22 mouse cellular contexts compared by ENCODE assay signal in genomic region chr13:28596367-28596766, GRCm38 (mm10).
DNase-seq lines count a peak whose midpoint lies in the region; ATAC-seq and TF ChIP-seq lines count a peak whose summit lies in the region.
"Had no signal": no experiment of that assay in that cellular context is flagged by ENCODE, and none has a peak within 500 bp of the region (broad histone marks: within the 10 kb centered on the region; RNA-seq: fewer than 3 reads in every experiment).

No protein-coding gene starts in this region.

- H3K27me3 ChIP-seq in forebrain, embryonic 12.5 days, result no peaks in the 10 kb centered on the region
- no peaks in the 10 kb centered on the region for H3K27me3 ChIP-seq in forebrain, embryonic 11.5 days (ENCODE audit: control insufficient read depth, insufficient read depth, low read length)
- no peaks in the 10 kb centered on the region for H3K27me3 ChIP-seq in hindbrain, embryonic 16.5 days (replicated peaks; ENCODE audit: control insufficient read depth, insufficient read depth, low read length)
- no peaks in the 10 kb centered on the region for H3K27me3 ChIP-seq in hindbrain, embryonic 11.5 days (ENCODE audit: control insufficient read depth, insufficient read depth, low read length)
- no peaks in the 10 kb centered on the region for H3K27me3 ChIP-seq in forebrain, postnatal 0 days (ENCODE audit: insufficient read depth, low read length)
- H3K27me3 ChIP-seq: heart, embryonic 13.5 days; hindbrain, embryonic 15.5 days had no signal

- no peak for DNase-seq in forebrain, embryonic 11.5 days (ENCODE audit: low spot score)
- no peak for DNase-seq in hindbrain, embryonic 11.5 days (ENCODE audit: low spot score)
- DNase-seq in brain, embryonic 14.5 days (ENCODE audit: low read depth), result peak; percentile 69
- peak; percentile 17 for DNase-seq in forebrain, postnatal 0 days
- DNase-seq: adrenal gland, postnatal 14 days; B cell, adult 2 months; cerebellum, adult 2 months; cerebellum, postnatal 10 days; gastrocnemius, postnatal 36 days; heart, adult 11 months; heart, postnatal 36 days; kidney, adult 11 months had no signal

- no peak for ATAC-seq in forebrain, embryonic 12.5 days (ENCODE audit: low FRiP score)
- no peak for ATAC-seq in forebrain, embryonic 11.5 days (replicated peaks; ENCODE audit: low FRiP score)
- ATAC-seq in hindbrain, embryonic 16.5 days, result 0 out of 2 replicates have a peak, but pooled peaks have one; percentile 27
- no peak for ATAC-seq in hindbrain, embryonic 11.5 days (ENCODE audit: low FRiP score)
- peak; percentile 90 for ATAC-seq in forebrain, postnatal 0 days
- no peak for ATAC-seq in erythroid progenitor cell, adult 5-6 weeks (replicated peaks; ENCODE audit: low FRiP score, poor library complexity, severe bottlenecking)
- ATAC-seq in erythroblast, adult 5-6 weeks (replicated peaks; ENCODE audit: low FRiP score, poor library complexity, severe bottlenecking), result no peak
- ATAC-seq: CD4-positive, CD25-positive, alpha-beta regulatory T cell, adult 4 months had no signal

- 81% methylated on average over 2 of the region's 2 CpGs for WGBS in forebrain, embryonic 12.5 days
- 90% methylated on average over 2 of the region's 2 CpGs for WGBS in forebrain, embryonic 11.5 days
- 71% methylated on average over 2 of the region's 2 CpGs for WGBS in hindbrain, embryonic 16.5 days
- WGBS in hindbrain, embryonic 11.5 days, result 93% methylated on average over 2 of the region's 2 CpGs
- WGBS in forebrain, postnatal 0 days, result 60% methylated on average over 2 of the region's 2 CpGs

- no peaks in the 10 kb centered on the region for H3K4me1 ChIP-seq in forebrain, embryonic 12.5 days
- H3K4me1 ChIP-seq in forebrain, embryonic 11.5 days (replicated peaks; ENCODE audit: control insufficient read depth, insufficient read depth, low read length), result no peaks in the 10 kb centered on the region
- H3K4me1 ChIP-seq in hindbrain, embryonic 16.5 days (ENCODE audit: control insufficient read depth, insufficient read depth, low read depth, low read length), result no peaks in the 10 kb centered on the region
- no peaks in the 10 kb centered on the region for H3K4me1 ChIP-seq in hindbrain, embryonic 11.5 days (replicated peaks; ENCODE audit: control insufficient read depth, insufficient read depth, low read length)
- H3K4me1 ChIP-seq in forebrain, postnatal 0 days (ENCODE audit: insufficient read depth), result no peaks in the 10 kb centered on the region
- H3K4me1 ChIP-seq: embryonic facial prominence, embryonic 10.5 days; hindbrain, embryonic 15.5 days had no signal

- 0 out of 2 replicates have a peak, but pooled peaks cover 7% of the 10 kb centered on the region for H3K9me3 ChIP-seq in forebrain, embryonic 12.5 days
- no peaks in the 10 kb centered on the region for H3K9me3 ChIP-seq in forebrain, embryonic 11.5 days (ENCODE audit: control insufficient read depth, low read length)
- H3K9me3 ChIP-seq in hindbrain, embryonic 16.5 days (ENCODE audit: control insufficient read depth, low read length), result no peaks in the 10 kb centered on the region
- peaks cover 3% of the 10 kb centered on the region; the same call in 1 of the 2 replicates for H3K9me3 ChIP-seq in hindbrain, embryonic 11.5 days (ENCODE audit: control insufficient read depth, low read length)
- H3K9me3 ChIP-seq in forebrain, postnatal 0 days (ENCODE audit: low read length), result no peaks in the 10 kb centered on the region
- H3K9me3 ChIP-seq: G1E; hindbrain, embryonic 15.5 days had no signal

- no peak for TF ChIP-seq CTCF in brain, embryonic 14.5 days (IDR thresholded peaks at IDR 0.05; ENCODE audit: borderline replicate concordance, extremely low read depth, insufficient read depth, insufficient read length)
- no peak for TF ChIP-seq CTCF in forebrain, postnatal 0 days (IDR thresholded peaks at IDR 0.05; ENCODE audit: low read depth)

- no peak overlapping the region for H3K9ac ChIP-seq in forebrain, embryonic 12.5 days
- H3K9ac ChIP-seq in forebrain, embryonic 11.5 days (ENCODE audit: low read length), result no peak overlapping the region
- H3K9ac ChIP-seq in hindbrain, embryonic 16.5 days (ENCODE audit: low read depth, low read length), result no peak overlapping the region
- no peak overlapping the region for H3K9ac ChIP-seq in hindbrain, embryonic 11.5 days (ENCODE audit: low read depth, low read length)
- H3K9ac ChIP-seq in forebrain, postnatal 0 days, result no peak overlapping the region
- H3K9ac ChIP-seq: heart, embryonic 13.5 days; hindbrain, embryonic 15.5 days had no signal

- TF ChIP-seq POLR2A in brain, embryonic 14.5 days (IDR thresholded peaks at IDR 0.05; ENCODE audit: borderline replicate concordance, extremely low read depth, insufficient read depth, insufficient read length, poor library complexity, severe bottlenecking), result no peak

- 0 out of 2 replicates have a peak overlapping the region, but pooled peaks have one; percentile 13 for H3K27ac ChIP-seq in forebrain, embryonic 12.5 days
- no peak overlapping the region for H3K27ac ChIP-seq in forebrain, embryonic 11.5 days (ENCODE audit: low read depth, low read length)
- H3K27ac ChIP-seq in hindbrain, embryonic 16.5 days (ENCODE audit: low read depth, low read length), result no peak overlapping the region
- no peak overlapping the region for H3K27ac ChIP-seq in hindbrain, embryonic 11.5 days (ENCODE audit: low read depth, low read length)
- peak overlapping the region; percentile 35; the same call in 1 of the 2 replicates for H3K27ac ChIP-seq in forebrain, postnatal 0 days (ENCODE audit: low read depth, low read length)
- H3K27ac ChIP-seq: embryonic facial prominence, embryonic 10.5 days; heart, embryonic 13.5 days; hindbrain, embryonic 15.5 days had no signal

- H3K36me3 ChIP-seq in forebrain, embryonic 12.5 days (replicated peaks), result peaks cover 10% of the 10 kb centered on the region; the same call in 1 of the 2 replicates
- H3K36me3 ChIP-seq in forebrain, embryonic 11.5 days (ENCODE audit: control insufficient read depth, insufficient read depth, low read length), result peaks cover 4% of the 10 kb centered on the region; the same call in 1 of the 2 replicates
- no peaks in the 10 kb centered on the region for H3K36me3 ChIP-seq in hindbrain, embryonic 16.5 days (ENCODE audit: control insufficient read depth, insufficient read depth, low read length)
- no peaks in the 10 kb centered on the region for H3K36me3 ChIP-seq in hindbrain, embryonic 11.5 days (ENCODE audit: control insufficient read depth, insufficient read depth, low read length)
- H3K36me3 ChIP-seq in forebrain, postnatal 0 days (ENCODE audit: insufficient read depth), result no peaks in the 10 kb centered on the region
- H3K36me3 ChIP-seq: G1E; hindbrain, embryonic 15.5 days had no signal

- no peak overlapping the region for H3K4me2 ChIP-seq in forebrain, embryonic 12.5 days
- H3K4me2 ChIP-seq in forebrain, embryonic 11.5 days (ENCODE audit: low read depth, low read length, severe bottlenecking), result no peak overlapping the region
- H3K4me2 ChIP-seq in hindbrain, embryonic 16.5 days (ENCODE audit: low read length), result no peak overlapping the region
- H3K4me2 ChIP-seq in hindbrain, embryonic 11.5 days (replicated peaks; ENCODE audit: low read depth, low read length), result no peak overlapping the region
- H3K4me2 ChIP-seq in forebrain, postnatal 0 days (ENCODE audit: low read depth), result no peak overlapping the region
- H3K4me2 ChIP-seq: heart, embryonic 13.5 days; hindbrain, embryonic 15.5 days had no signal

- H3K4me3 ChIP-seq in forebrain, embryonic 12.5 days (replicated peaks), result no peak overlapping the region
- no peak overlapping the region for H3K4me3 ChIP-seq in forebrain, embryonic 11.5 days (ENCODE audit: low read depth, low read length)
- no peak overlapping the region for H3K4me3 ChIP-seq in hindbrain, embryonic 16.5 days (ENCODE audit: low read length)
- H3K4me3 ChIP-seq in hindbrain, embryonic 11.5 days (ENCODE audit: low read depth, low read length), result no peak overlapping the region
- no peak overlapping the region for H3K4me3 ChIP-seq in forebrain, postnatal 0 days (ENCODE audit: low read depth, low read length)
- H3K4me3 ChIP-seq: embryonic facial prominence, embryonic 10.5 days; erythroblast, embryonic 14.5 days; heart, embryonic 13.5 days; hindbrain, embryonic 15.5 days had no signal

Comparison
In these comparisons a context has a peak if more than half of its experiments do, and no peak if none do; other contexts are left out.
1. ATAC-seq: peak in hindbrain, embryonic 16.5 days (single experiment) and forebrain, postnatal 0 days (single experiment); none in forebrain, embryonic 12.5 days (single experiment), forebrain, embryonic 11.5 days (single experiment), hindbrain, embryonic 11.5 days (single experiment), erythroid progenitor cell, adult 5-6 weeks (single experiment) and erythroblast, adult 5-6 weeks (single experiment).
2. H3K27ac ChIP-seq: peak in forebrain, embryonic 12.5 days (single experiment) and forebrain, postnatal 0 days (single experiment); none in forebrain, embryonic 11.5 days (single experiment), hindbrain, embryonic 16.5 days (single experiment) and hindbrain, embryonic 11.5 days (single experiment).
3. DNase-seq: peak in brain, embryonic 14.5 days (single experiment) and forebrain, postnatal 0 days (single experiment); none in forebrain, embryonic 11.5 days (single experiment) and hindbrain, embryonic 11.5 days (single experiment).